Mouse (Mus musculus) olfactory bulb, adult 2 months (tissue): ENCODE data around the gene Ifi35. TPM values are rescaled to one million over a fixed set of nuclear protein-coding genes. Genes with fewer than 3 reads are reported as not detected.
A peak's percentile ranks its signal among the peaks of the same experiment; 100 is the strongest.
"Not testable (repeated sequence)": the region's sequence is repeated elsewhere in the genome, so short reads cannot be mapped to it uniquely, and the experiment has no call there.

Source experiments
- H3K27ac ChIP-seq: fragments of 200-500 bp; 2 replicates; pipeline ENCODE4 v1.5.1; 2012; ENCODE audit warnings: low read depth, low read length; ENCODE audit not compliant: insufficient read depth
- H3K4me1 ChIP-seq: fragments of 200-500 bp; 2 replicates; pipeline ENCODE4 v1.6.1; 2012; ENCODE audit warnings: low read length; ENCODE audit not compliant: control insufficient read depth, insufficient read depth
- H3K4me3 ChIP-seq: fragments of 200-500 bp; 2 replicates; pipeline ENCODE4 v1.5.1; 2012; ENCODE audit warnings: mild to moderate bottlenecking, low read depth, low read length, moderate library complexity; ENCODE audit not compliant: insufficient read depth
- CTCF ChIP-seq: fragments of 200-500 bp; IDR thresholded peaks from 2 replicates; pipeline ENCODE4 v1.5.1; 2012; ENCODE audit warnings: low read depth, mild to moderate bottlenecking, low read length, moderate library complexity; ENCODE audit not compliant: insufficient read depth
- POLR2A ChIP-seq: fragments of 200-500 bp; IDR thresholded peaks from 2 replicates; pipeline ENCODE4 v1.6.1; 2012; ENCODE audit warnings: mild to moderate bottlenecking, low read depth, low read length, moderate library complexity; ENCODE audit not compliant: insufficient read depth
- WGBS: fragments of 180-500 bp; shearing (Covaris S2); methylation state at CpG from one replicate; pipeline ENCODE4 v1.1.7; 2018; 5-methylcytosine and 5-hydroxymethylcytosine counted together
- polyA plus RNA-seq: library from polyadenylated mRNA; stranded (reverse); fragments of >200 nt; gene quantifications from 2 replicates; pipeline ENCODE4 v1.2.4, GENCODE M21; 2012; ENCODE audit warnings: low replicate concordance; ENCODE audit not compliant: missing spikeins, insufficient read depth, insufficient read length

Ifi35 gene
- polyA plus RNA-seq, 1 experiment, result not detected

DNA sequence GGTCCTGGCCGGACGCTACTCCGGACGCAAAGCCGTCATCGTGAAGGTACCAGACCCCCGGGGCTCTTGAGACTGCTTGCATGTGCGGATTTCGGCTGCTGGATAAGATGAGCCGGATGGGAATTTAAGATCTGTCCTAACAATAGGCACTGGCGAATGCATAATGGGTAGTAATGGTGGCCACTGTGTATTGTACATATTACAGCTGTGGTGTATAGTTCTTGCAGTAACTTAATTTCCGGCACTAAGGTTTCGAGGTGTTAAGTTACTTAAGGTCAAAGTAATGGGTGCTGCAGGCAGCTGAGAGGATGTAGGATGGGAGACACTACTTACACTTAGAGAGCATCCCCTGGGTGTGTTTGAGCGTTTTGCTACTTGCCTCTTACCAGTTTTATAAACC, 5.4 kb upstream of the Ifi35 start:
- H3K27ac ChIP-seq, result peak overlapping the region; percentile 72; the same call in 1 of the 2 replicates
- peaks cover 4% of the 10 kb centered on the region; the same call in 1 of the 2 replicates for H3K4me1 ChIP-seq
- peak overlapping the region; percentile 82 for H3K4me3 ChIP-seq
- TF ChIP-seq CTCF, result no peak
- no peak for TF ChIP-seq POLR2A
- under 1% methylated on average over 14 of the region's 14 CpGs for WGBS

DNA sequence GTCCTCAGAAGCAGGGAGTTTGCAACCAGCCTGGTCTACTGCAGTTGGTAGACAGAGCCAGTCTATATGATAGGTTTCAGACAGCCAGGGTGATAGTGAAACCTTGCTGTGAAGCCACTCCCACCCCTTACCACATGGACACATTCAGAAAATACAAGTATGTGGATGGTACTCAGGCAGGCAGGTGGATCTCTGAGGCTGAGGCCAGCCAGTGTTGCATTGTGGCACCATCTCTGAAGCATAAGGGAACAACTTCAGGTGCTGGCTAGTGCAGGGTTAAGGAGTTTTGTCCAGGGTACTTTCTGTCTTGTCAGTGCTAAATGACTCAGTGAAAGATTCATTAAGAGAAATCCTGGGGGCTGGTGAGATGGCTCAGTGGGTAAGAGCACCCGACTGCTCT, 1.9 kb upstream of the Ifi35 start:
- Histone ChIP-seq H3K4me1 (peaks cover 4% of the 10 kb centered on the region; the same call in 1 of the 2 replicates), H3K27ac (no peak overlapping the region), H3K4me3 (no peak overlapping the region)
- TF ChIP-seq CTCF, result no peak
- TF ChIP-seq POLR2A, result no peak
- 75% methylated on average over 1 of the region's 1 CpGs for WGBS

DNA sequence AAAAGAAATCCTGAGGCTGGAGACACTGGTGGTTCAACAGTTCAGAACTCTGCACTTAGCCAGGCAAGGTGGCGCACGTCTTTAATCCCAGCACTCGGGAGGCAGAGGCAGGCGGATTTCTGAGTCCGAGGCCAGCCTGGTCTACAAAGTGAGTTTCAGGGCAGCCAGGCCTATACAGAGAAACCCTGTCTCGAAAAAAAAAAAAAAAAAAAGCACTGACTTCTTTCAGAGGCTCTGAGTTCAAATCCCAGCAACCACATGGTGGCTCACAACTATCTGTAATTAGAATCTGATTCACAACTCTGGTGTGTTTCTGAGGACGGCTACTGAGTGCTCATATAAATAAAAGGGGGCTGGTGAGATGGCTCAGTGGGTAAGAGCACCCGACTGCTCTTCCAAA, 1.3 kb upstream of the Ifi35 start:
- not testable (repeated sequence) for H3K27ac ChIP-seq, H3K4me3 ChIP-seq, H3K4me1 ChIP-seq
- WGBS, result 86% methylated on average over 8 of the region's 8 CpGs

DNA sequence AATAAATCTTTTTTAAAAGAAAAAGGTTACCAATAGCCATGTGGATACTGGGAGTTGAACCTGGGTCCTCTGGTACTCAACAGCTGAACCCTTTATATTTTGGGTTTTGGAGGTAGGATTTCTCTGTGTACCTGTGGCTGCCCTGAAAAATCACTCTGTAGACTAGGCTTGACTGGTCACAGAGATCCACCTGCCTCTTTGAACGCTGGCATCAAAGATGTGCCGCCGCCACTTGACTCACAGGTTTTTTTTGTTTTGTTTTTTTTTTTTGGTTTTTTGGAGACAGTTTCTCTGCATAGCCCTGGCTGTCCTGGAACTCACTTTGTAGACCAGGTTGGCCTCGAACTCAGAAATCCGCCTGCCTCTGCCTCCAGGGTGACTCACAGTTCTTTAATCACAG, 421 bp upstream of the Ifi35 start:
- Histone ChIP-seq H3K4me1 (peaks cover 4% of the 10 kb centered on the region; the same call in 1 of the 2 replicates), H3K4me3 (no peak overlapping the region), H3K27ac (no peak overlapping the region)
- TF ChIP-seq POLR2A, result no peak
- no peak for TF ChIP-seq CTCF
- WGBS, result 81% methylated on average over 5 of the region's 5 CpGs

DNA sequence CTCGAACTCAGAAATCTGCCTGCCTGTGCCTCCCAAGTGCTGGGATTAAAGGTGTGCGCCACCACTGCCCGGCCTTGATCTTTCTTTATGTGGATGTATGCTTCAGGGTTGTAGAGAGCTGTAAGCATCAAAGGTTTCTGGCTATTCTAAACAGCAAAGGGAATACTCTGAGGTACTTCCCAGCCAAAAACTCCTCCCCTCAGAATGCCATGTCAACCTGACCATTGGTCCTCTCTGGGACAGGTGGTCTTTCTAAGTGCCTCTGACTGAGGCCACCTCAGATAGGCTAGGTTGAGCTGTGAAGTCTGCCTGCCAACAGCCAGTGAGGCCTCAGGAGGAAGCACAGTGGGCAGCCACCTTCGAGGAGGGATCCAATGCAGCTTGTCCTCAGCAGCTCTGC, 692 bp downstream of the Ifi35 start:
- Histone ChIP-seq H3K4me1 (no peaks in the 10 kb centered on the region; the same call in 1 of the 2 replicates), H3K27ac (no peak overlapping the region), H3K4me3 (no peak overlapping the region)
- WGBS, result 76% methylated on average over 4 of the region's 4 CpGs
- TF ChIP-seq CTCF (no peak), POLR2A (no peak)

DNA sequence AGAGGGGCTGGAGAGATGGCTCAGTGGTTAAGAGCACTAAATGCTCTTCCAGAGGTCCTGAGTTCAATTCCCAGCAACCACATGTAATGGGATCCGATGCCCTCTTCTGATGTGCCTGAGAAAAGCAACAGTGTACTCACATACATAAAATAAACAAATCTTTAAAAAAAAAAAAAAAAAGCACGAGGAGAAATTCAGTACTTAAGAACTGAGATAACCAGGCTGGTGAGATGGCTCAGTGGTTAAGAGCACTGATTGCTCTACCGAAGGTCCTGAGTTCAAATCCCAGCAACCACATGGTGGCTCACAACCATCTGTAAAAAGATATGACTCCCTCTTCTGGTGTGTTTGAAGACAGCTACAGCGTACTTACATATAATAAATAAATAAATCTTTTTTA, 1.4 kb downstream of the Ifi35 start:
- WGBS, result 85% methylated on average over 4 of the region's 4 CpGs
- not testable (repeated sequence) for H3K27ac ChIP-seq, H3K4me1 ChIP-seq, H3K4me3 ChIP-seq

DNA sequence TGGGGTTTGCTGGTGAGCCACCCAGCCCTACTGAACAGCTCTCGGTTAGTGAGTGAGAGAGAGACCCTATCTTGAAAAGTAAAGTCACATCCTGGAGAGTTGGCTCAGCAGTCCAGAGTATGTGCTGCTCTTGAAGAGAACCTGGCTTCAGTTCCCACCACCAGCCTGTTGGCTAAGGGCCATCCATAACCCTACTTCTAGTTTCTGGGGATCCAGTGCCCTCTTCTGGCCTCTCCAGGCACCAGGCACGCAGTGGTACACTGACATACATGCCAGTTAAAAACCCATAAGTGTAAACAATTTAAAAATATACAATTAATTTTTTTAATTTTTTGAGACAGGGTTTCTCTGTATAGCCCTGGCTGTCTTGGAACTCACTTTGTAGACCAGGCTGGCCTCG, 2.2 kb downstream of the Ifi35 start:
- H3K4me1 ChIP-seq, result no peaks in the 10 kb centered on the region; the same call in 1 of the 2 replicates
- H3K27ac ChIP-seq, result no peak overlapping the region
- TF ChIP-seq POLR2A, result no peak
- WGBS, result 84% methylated on average over 3 of the region's 3 CpGs
- no peak overlapping the region for H3K4me3 ChIP-seq

DNA sequence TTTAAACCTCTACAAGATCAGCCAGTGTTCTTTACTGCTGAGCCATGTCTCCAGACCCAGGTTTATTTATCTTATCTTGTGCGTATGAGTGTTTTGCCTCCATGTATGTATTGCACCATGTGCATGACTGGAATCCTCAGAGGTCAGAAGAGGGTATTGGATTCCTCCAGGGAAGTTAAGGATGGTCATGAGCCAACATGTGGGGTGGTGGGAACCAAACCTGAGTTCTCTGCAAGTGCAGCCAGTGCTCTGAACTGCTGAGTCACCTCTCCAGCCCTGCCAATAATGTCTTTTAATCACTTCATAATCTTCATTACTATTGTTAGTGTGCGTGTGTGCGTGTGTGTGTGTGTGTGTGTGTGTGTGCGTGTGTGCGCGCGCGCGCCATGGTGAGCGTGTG, 3.3 kb downstream of the Ifi35 start:
- Histone ChIP-seq H3K4me1 (no peaks in the 10 kb centered on the region; the same call in 1 of the 2 replicates), H3K27ac (no peak overlapping the region), H3K4me3 (no peak overlapping the region)
- WGBS, result 93% methylated on average over 10 of the region's 10 CpGs
- TF ChIP-seq POLR2A, result no peak
- no peak for TF ChIP-seq CTCF

DNA sequence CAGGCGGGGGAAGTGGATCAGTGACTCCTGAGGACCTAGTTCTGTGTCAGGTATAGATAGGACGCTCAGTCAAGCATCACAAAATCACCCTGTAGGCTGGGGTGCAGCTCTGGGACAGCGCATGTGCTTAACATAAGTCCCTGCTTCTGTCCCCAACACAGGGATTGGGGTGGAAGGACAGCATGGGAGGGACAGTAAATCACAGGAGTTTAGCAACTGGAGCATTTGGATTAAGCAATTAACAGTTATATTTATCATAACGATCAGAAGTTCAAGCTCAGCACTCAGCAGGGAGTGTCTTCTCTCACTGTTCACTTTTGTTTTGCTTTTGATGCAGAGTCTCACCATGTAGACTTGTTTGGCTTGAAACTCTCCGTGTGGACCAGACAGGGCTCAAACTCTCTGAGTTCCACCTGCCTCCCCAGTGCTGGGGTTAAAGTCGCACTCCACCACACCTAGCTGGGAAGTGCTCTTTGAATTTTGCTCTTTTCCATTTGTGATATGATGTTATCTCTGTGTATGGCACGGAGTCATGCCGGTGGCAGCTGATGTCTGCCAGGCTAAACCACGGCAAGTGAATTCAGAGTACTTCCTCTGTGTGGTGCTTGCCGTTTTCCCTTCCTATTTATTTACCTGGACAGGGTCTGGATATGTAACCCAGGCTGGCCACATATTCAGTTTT, 4.0 kb downstream of the Ifi35 start:
- WGBS, result 69% methylated on average over 10 of the region's 10 CpGs
- no peak overlapping the region for H3K27ac ChIP-seq
- TF ChIP-seq POLR2A (no peak), CTCF (no peak)
- no peaks in the 10 kb centered on the region; the same call in 1 of the 2 replicates for H3K4me1 ChIP-seq
- H3K4me3 ChIP-seq, result no peak overlapping the region

DNA sequence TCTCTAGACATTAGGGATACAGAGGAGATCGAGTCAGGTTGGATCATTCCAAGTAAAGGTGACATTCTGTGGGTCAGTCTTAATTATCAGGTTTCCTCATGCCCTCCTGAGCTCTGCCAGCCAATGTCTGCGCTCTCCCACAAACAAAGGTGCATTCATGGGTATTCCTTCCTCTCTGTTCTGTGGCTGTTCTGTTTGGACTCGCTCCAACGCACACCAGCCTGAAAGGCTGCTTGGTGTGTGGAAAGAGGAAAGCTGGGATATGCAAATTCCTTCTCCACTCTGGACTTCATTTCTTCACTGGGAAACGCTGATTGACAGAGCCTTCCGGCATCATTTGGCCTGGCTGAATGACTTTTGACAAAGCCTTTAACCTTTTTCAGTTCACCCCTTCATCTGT, 6.5 kb downstream of the Ifi35 start:
- WGBS, result 16% methylated on average over 6 of the region's 6 CpGs
- H3K4me1 ChIP-seq, result 0 out of 2 replicates have a peak, but pooled peaks cover 3% of the 10 kb centered on the region
- H3K4me3 ChIP-seq, result no peak overlapping the region
- no peak for TF ChIP-seq CTCF
- TF ChIP-seq POLR2A, result no peak
- no peak overlapping the region for H3K27ac ChIP-seq
